Mouse (Mus musculus) intestine, embryonic 14.5 days (tissue): ENCODE results near the gene Mchr1. TPM values are rescaled to one million over a fixed set of nuclear protein-coding genes. Genes with fewer than 3 reads are reported as not detected.
"Not testable (repeated sequence)": the region's sequence is repeated elsewhere in the genome, so short reads cannot be mapped to it uniquely, and the experiment has no call there.

Experiments used
- ATAC-seq: fragments of 200-750 bp; cut with Nextera tagmentation; replicated peaks from 2 replicates; pipeline ENCODE4 v1.8.0; 2017; ENCODE audit warnings: low read depth, moderate number of reproducible peaks, moderate TSS enrichment, moderate library complexity; ENCODE audit not compliant: low FRiP score, low TSS enrichment
- DNase-seq: peaks from one replicate; pipeline ENCODE4 v3.0.0-alpha.2; 2018; ENCODE audit warnings: low spot score
- H3K27ac ChIP-seq: fragments of 300-500 bp; sonication (generic); 2 replicates; pipeline ENCODE4 v1.5.1; 2014; ENCODE audit warnings: low read depth, mild to moderate bottlenecking, control low read depth
- H3K27me3 ChIP-seq: fragments of 300-500 bp; sonication (generic); replicated peaks from 2 replicates; pipeline ENCODE4 v1.6.1; 2014; ENCODE audit warnings: low read length, control low read depth; ENCODE audit not compliant: control insufficient read depth, insufficient read depth
- H3K36me3 ChIP-seq: fragments of 300-500 bp; sonication (generic); 2 replicates; pipeline ENCODE4 v1.6.1; 2014; ENCODE audit warnings: low read length, control low read depth; ENCODE audit not compliant: control insufficient read depth, insufficient read depth
- H3K4me1 ChIP-seq: fragments of 300-500 bp; sonication (generic); replicated peaks from 2 replicates; pipeline ENCODE4 v1.6.1; 2014; ENCODE audit warnings: low read length, control low read depth, mixed read lengths; ENCODE audit not compliant: control insufficient read depth, insufficient read depth
- H3K4me2 ChIP-seq: fragments of 300-500 bp; sonication (generic); 2 replicates; pipeline ENCODE4 v1.6.1; 2014; ENCODE audit warnings: low read length
- H3K4me3 ChIP-seq: fragments of 300-500 bp; sonication (generic); 2 replicates; pipeline ENCODE4 v1.5.1; 2014; ENCODE audit warnings: low read depth, low read length, control low read depth, mixed read lengths
- H3K9ac ChIP-seq: fragments of 300-500 bp; sonication (generic); 2 replicates; pipeline ENCODE4 v1.6.1; 2014; ENCODE audit warnings: mild to moderate bottlenecking, low read length
- H3K9me3 ChIP-seq: fragments of 300-500 bp; sonication (generic); 2 replicates; pipeline ENCODE4 v1.6.1; 2016; ENCODE audit warnings: low read length, control low read depth; ENCODE audit not compliant: control insufficient read depth
- WGBS: fragments of 180-500 bp; shearing (Covaris S2); extraction: QIAGEN DNeasy Blood & Tissue Kit; methylation state at CpG from one replicate; pipeline ENCODE4 v1.1.7; 2014; 5-methylcytosine and 5-hydroxymethylcytosine counted together
- polyA plus RNA-seq: library from polyadenylated mRNA; unstranded; fragments of >200 nt; fragmentation: Nextera tagmentation; extraction: Ambion mirVana; gene quantifications from 2 replicates; pipeline ENCODE4 v1.2.1, GENCODE M21; 2014

The Mchr1 gene
- polyA plus RNA-seq, 1 experiment from 2014 or later, result 1.0 TPM

DNA sequence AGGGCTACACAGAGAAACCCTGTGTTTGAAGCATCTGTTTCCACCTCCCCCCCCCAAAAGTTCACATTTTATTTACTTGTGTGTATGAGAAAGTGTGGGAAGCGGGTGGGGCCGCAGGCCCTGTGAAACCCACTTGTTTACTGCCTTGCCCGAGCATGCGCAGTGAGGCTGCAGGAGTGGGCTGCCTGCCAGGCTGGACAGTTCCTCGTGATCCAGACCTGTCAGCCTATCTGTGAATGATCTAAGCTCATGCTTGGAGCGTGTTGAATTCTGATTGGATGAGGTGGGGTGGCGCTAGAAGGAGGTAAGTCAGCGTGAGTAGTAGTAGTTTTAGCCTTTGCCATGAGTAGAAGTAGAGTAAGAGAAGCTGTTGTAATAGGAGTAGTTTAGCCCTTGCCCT, 15.2 kb upstream of the Mchr1 start:
- H3K9me3 ChIP-seq, ATAC-seq, H3K27ac ChIP-seq, H3K4me1 ChIP-seq, H3K4me2 ChIP-seq, DNase-seq, H3K9ac ChIP-seq, H3K27me3 ChIP-seq, H3K4me3 ChIP-seq, H3K36me3 ChIP-seq: not testable (repeated sequence)
- 66% methylated on average over 8 of the region's 8 CpGs for WGBS

- Histone ChIP-seq H3K27me3 (no peaks in the 10 kb centered on the region), H3K36me3 (no peaks in the 10 kb centered on the region), H3K9me3 (no peaks in the 10 kb centered on the region), H3K4me3 (no peak overlapping the region), H3K4me2 (no peak overlapping the region), H3K9ac (no peak overlapping the region), H3K27ac (no peak overlapping the region), H3K4me1 (no peaks in the 10 kb centered on the region)
- ATAC-seq (no peak), DNase-seq (no peak)
- WGBS, result 59% methylated on average over 6 of the region's 6 CpGs
Observed at GRCm38 (mm10) chr15:81221446-81221845, 13.9 kb upstream of the Mchr1 start.

DNA sequence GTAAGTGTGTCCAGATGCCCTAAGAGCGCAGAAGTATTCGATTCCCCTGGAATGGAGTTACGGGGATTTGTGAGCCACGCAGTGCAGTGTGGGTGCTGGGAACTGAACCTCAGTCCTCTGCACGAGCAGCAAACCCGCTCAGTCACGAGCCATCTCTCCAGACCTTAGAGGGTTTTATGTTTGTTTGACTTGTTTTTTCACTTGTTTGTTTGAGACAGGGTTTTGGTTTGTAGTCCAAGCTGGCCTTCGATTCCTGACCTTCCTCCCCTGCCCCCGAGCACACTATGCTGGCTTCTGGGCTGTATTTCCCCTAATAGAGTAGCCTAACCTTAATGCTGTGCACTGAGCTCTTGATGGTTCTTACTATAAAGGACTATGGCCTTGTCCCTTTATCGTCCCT, 10.3 kb upstream of the Mchr1 start:
- H3K9ac ChIP-seq, result no peak overlapping the region
- DNase-seq (no peak), ATAC-seq (no peak)
- 84% methylated on average over 10 of the region's 10 CpGs for WGBS
- H3K4me2 ChIP-seq, result no peak overlapping the region
- no peaks in the 10 kb centered on the region for H3K4me1 ChIP-seq
- no peak overlapping the region for H3K4me3 ChIP-seq
- no peak overlapping the region for H3K27ac ChIP-seq
- no peaks in the 10 kb centered on the region for H3K36me3 ChIP-seq
- no peaks in the 10 kb centered on the region for H3K9me3 ChIP-seq
- H3K27me3 ChIP-seq, result no peaks in the 10 kb centered on the region

DNA sequence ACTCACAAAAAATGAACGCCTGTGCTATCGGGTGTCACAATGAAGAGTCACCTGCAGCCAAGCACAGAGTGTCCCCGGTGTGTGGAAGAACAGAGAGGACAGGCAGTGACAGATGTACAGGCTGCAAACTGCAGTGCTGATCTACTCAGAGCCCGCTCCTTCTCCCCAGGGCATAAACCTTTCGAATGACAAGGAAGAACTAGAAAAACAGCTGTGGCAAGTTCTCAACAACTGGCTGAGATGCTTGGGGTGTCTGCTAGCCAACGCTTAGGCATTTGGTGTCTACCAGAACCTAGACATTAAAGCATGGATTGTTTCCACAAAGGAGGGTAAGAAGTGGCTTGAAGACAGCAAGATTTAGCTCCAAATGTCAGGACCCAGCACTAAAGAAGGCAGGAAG, 9.6 kb upstream of the Mchr1 start:
- no peak overlapping the region for H3K9ac ChIP-seq
- no peak overlapping the region for H3K4me2 ChIP-seq
- no peaks in the 10 kb centered on the region for H3K9me3 ChIP-seq
- DNase-seq (no peak), ATAC-seq (no peak)
- H3K4me3 ChIP-seq, result no peak overlapping the region
- no peaks in the 10 kb centered on the region for H3K36me3 ChIP-seq
- whole genome bisulfite sequencing, result 75% methylated on average over 6 of the region's 6 CpGs
- no peaks in the 10 kb centered on the region for H3K4me1 ChIP-seq
- H3K27ac ChIP-seq, result no peak overlapping the region
- H3K27me3 ChIP-seq, result no peaks in the 10 kb centered on the region

- Histone ChIP-seq H3K4me2 (no peak overlapping the region), H3K4me3 (no peak overlapping the region), H3K9ac (no peak overlapping the region), H3K4me1 (no peaks in the 10 kb centered on the region), H3K36me3 (no peaks in the 10 kb centered on the region), H3K9me3 (no peaks in the 10 kb centered on the region), H3K27ac (no peak overlapping the region), H3K27me3 (no peaks in the 10 kb centered on the region)
- DNase-seq (no peak), ATAC-seq (no peak)
- WGBS, result 82% methylated on average over 4 of the region's 4 CpGs
Observed at GRCm38 (mm10) chr15:81226796-81227195, 8.5 kb upstream of the Mchr1 start.

DNA sequence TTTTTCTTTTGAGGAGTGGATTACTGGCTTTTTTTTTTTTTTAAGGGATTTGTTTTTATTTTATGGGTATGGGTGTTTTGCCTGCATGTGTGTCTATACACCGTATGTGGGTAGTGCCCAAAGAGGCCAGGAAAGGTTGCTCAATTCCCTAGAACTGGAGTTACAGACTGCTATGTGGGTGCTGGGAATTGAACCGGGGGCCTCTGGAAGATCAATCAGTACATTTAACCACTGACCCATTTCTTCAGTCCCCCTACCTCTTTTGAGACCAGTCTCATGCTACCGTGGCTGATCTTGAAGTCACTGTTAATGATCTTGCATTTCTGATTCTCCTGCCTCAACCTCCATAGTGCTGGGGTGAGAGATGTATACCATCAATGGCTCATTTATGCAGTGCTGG, 8.0 kb upstream of the Mchr1 start:
- ATAC-seq (no peak), DNase-seq (no peak)
- Histone ChIP-seq H3K27me3 (no peaks in the 10 kb centered on the region), H3K27ac (no peak overlapping the region), H3K9ac (no peak overlapping the region), H3K4me1 (no peaks in the 10 kb centered on the region), H3K9me3 (no peaks in the 10 kb centered on the region), H3K36me3 (no peaks in the 10 kb centered on the region), H3K4me3 (no peak overlapping the region), H3K4me2 (no peak overlapping the region)
- WGBS, result 88% methylated on average over 3 of the region's 3 CpGs

- DNase-seq, result no peak
- no peaks in the 10 kb centered on the region for H3K27me3 ChIP-seq
- WGBS, result 92% methylated on average over 3 of the region's 3 CpGs
- H3K9me3 ChIP-seq, result no peaks in the 10 kb centered on the region
- ATAC-seq, result no peak
- H3K36me3 ChIP-seq, result no peaks in the 10 kb centered on the region
- H3K4me3 ChIP-seq, result no peak overlapping the region
- H3K9ac ChIP-seq, result no peak overlapping the region
- H3K27ac ChIP-seq, result no peak overlapping the region
- no peak overlapping the region for H3K4me2 ChIP-seq
- H3K4me1 ChIP-seq, result no peaks in the 10 kb centered on the region
Observed at GRCm38 (mm10) chr15:81228258-81228657, 7.0 kb upstream of the Mchr1 start.

DNA sequence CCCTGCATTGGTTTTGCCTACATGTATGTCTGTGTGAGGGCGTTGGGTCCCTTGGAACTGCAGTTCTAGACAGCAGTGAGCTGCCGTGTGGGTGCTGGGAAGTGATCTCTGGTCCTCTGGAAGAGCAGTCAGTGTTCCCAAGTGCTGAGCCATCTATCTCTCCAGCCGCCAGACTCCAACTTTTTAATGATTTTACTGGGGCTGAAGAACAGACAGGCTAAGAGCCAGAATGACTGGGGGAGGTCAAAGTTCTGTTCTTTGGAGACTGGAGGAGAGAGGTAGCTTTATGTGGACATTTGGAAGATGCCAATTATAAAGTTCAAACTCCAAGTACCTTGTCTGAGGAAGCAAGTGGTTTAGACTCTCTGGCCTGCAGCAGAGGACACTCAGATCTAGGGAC, 5.5 kb upstream of the Mchr1 start:
- ATAC-seq, result no peak
- WGBS, result 47% methylated on average over 3 of the region's 3 CpGs

DNA sequence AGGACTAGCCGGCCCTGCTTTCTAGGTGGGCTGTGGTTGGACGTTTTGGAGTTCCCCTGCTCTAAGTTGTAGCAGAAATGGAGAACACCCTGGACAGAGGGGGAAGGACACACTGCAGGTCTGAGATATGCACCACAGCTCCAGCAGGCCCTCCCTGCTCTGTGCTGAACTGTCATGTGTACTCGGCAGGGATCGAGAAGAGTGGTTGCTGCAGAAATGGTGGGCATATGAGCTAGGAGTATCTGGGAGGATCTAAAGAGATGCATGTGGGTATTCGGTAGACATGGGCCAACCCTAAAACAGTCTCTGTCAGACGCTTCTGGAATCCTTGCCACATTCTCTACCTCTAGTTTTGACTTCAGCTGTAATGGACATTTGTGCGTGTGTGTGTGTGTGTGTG, 4.0 kb upstream of the Mchr1 start:
- Histone ChIP-seq H3K4me1 (peaks cover 4% of the 10 kb centered on the region; the same call in 1 of the 2 replicates), H3K4me2 (no peak overlapping the region), H3K27ac (no peak overlapping the region), H3K9ac (no peak overlapping the region), H3K9me3 (no peaks in the 10 kb centered on the region), H3K27me3 (no peaks in the 10 kb centered on the region), H3K36me3 (no peaks in the 10 kb centered on the region), H3K4me3 (no peak overlapping the region)
- ATAC-seq, result no peak
- no peak for DNase-seq
- 77% methylated on average over 7 of the region's 7 CpGs for WGBS

More for the DNA sequence above, 5.5 kb upstream of the Mchr1 start:
- H3K9ac ChIP-seq, result no peak overlapping the region
- no peaks in the 10 kb centered on the region for H3K36me3 ChIP-seq
- no peak overlapping the region for H3K4me3 ChIP-seq
- no peaks in the 10 kb centered on the region for H3K27me3 ChIP-seq
- no peak overlapping the region for H3K27ac ChIP-seq
- no peaks in the 10 kb centered on the region for H3K4me1 ChIP-seq
- no peaks in the 10 kb centered on the region for H3K9me3 ChIP-seq
- DNase-seq, result no peak
- no peak overlapping the region for H3K4me2 ChIP-seq
